Mouse (Mus musculus) heart, postnatal 4 days (tissue): ENCODE data around the gene Ccdc8. TPM values are rescaled to one million over a fixed set of nuclear protein-coding genes. Genes with fewer than 3 reads are reported as not detected.
A peak's percentile ranks its signal among the peaks of the same experiment; 100 is the strongest.
"Not testable (repeated sequence)": the region's sequence is repeated elsewhere in the genome, so short reads cannot be mapped to it uniquely, and the experiment has no call there.

Experiments used
- DNase-seq: peaks from one replicate; pipeline ENCODE4 v3.0.0; 2021
- total RNA-seq, 2 experiments: library from RNA; stranded (reverse); gene quantifications; 2 replicates each; pipeline ENCODE4 v1.2.3; 2021

The Ccdc8 gene
- total RNA-seq, result 10 to 100 TPM; 22.0 to 24.5 TPM

GRCm38 (mm10) chr7:16992451-16992807 lies at the start of gene Ccdc8:
Gene Ccdc8, plus strand, starts transcription at chr7:16992708.
- DNase-seq, result no peak

GRCm38 (mm10) chr7:16942861-16943260 lies 49.6 kb upstream of the Ccdc8 start:
- no peak for DNase-seq

- DNase-seq, result peak; percentile 86
These were observed 48.3 kb upstream of the Ccdc8 start, which contains the start of gene Pnmal2 for GRCm38 (mm10) chr7:16944061-16944807. Gene Pnmal2, plus strand, starts transcription at chr7:16944682.

- peak; percentile 31 for DNase-seq
These were observed 47.6 kb upstream of the Ccdc8 start for GRCm38 (mm10) chr7:16944808-16945315.

GRCm38 (mm10) chr7:16945419-16945818 lies 47.1 kb upstream of the Ccdc8 start:
- peak; percentile 24 for DNase-seq

- peak; percentile 40 for DNase-seq
These were observed 45.8 kb upstream of the Ccdc8 start for GRCm38 (mm10) chr7:16946441-16947348.

- peak; percentile 38 for DNase-seq
These were observed 45.1 kb upstream of the Ccdc8 start for GRCm38 (mm10) chr7:16947349-16947895.

GRCm38 (mm10) chr7:16947959-16948361 lies 44.5 kb upstream of the Ccdc8 start:
- peak; percentile 74 for DNase-seq

GRCm38 (mm10) chr7:16948923-16949458 lies 43.5 kb upstream of the Ccdc8 start:
- no peak for DNase-seq

- DNase-seq, result peak; percentile 86
These were observed 42.3 kb upstream of the Ccdc8 start for GRCm38 (mm10) chr7:16949908-16950841.

GRCm38 (mm10) chr7:16950861-16951635 lies 41.5 kb upstream of the Ccdc8 start:
- peak; percentile 91 for DNase-seq

GRCm38 (mm10) chr7:16953776-16954175 lies 38.7 kb upstream of the Ccdc8 start:
- not testable (repeated sequence) for DNase-seq

GRCm38 (mm10) chr7:16955712-16956111 lies 36.8 kb upstream of the Ccdc8 start:
- DNase-seq, result no peak

GRCm38 (mm10) chr7:16956410-16957265 lies 35.9 kb upstream of the Ccdc8 start:
- no peak for DNase-seq

GRCm38 (mm10) chr7:16959539-16960187 lies 32.8 kb upstream of the Ccdc8 start, which contains the start of gene Pnmal1:
Gene Pnmal1, plus strand, starts transcription at chr7:16959679.
- peak; percentile 41 for DNase-seq

GRCm38 (mm10) chr7:16961678-16962077 lies 30.8 kb upstream of the Ccdc8 start:
- no peak for DNase-seq

- no peak for DNase-seq
These were observed 24.1 kb upstream of the Ccdc8 start for GRCm38 (mm10) chr7:16968414-16968813.

- DNase-seq, result no peak
These were observed 21.3 kb upstream of the Ccdc8 start for GRCm38 (mm10) chr7:16971160-16971559.

GRCm38 (mm10) chr7:16974018-16974417 lies 18.5 kb upstream of the Ccdc8 start:
- peak; percentile 59 for DNase-seq
